Mouse (Mus musculus) liver, postnatal 0 days (tissue): ENCODE measurements around the gene Fignl2.

ENCODE experiments used
- CTCF ChIP-seq: sonication (generic); IDR thresholded peaks from 2 replicates; pipeline ENCODE4 v1.5.1; 2016; ENCODE audit warnings: antibody characterized with exemption, low read depth
- EP300 ChIP-seq: IDR thresholded peaks from 2 replicates; pipeline ENCODE4 v1.6.1; 2016; ENCODE audit warnings: antibody characterized with exemption, low read depth, mild to moderate bottlenecking

DNA sequence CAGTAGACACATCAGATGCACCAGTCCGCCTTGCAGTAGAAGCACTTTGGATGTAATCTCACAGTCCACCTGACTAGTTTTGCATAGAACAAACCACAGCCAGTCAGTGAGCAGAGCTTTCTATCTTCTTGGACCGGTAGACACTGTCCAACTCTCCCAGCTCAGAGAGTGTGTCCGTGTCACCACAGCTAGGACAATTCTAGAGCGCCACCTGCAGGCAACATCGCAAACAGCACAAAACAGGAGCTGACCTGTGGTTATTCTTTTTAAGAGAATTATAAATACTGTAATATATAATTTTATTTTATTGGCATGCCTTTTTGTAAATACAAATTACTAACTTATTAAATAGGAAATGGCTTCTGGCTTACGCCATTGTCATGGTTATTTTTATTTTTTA is 35.8 kb downstream of the Fignl2 start:
- TF ChIP-seq CTCF: peak; percentile 68
- TF ChIP-seq EP300: no peak
